Mouse (Mus musculus) testis, adult 2 months (tissue): Measurements from ENCODE around the gene Rab3c. TPM values are rescaled to one million over a fixed set of nuclear protein-coding genes. Genes with fewer than 3 reads are reported as not detected.
A peak's percentile ranks its signal among the peaks of the same experiment; 100 is the strongest.

Experiments used
- H3K27ac ChIP-seq: fragments of 200-500 bp; 2 replicates; pipeline ENCODE4 v1.5.1; 2012; ENCODE audit warnings: low read depth, low read length; ENCODE audit not compliant: control insufficient read depth, insufficient read depth
- H3K27me3 ChIP-seq: fragments of 200-500 bp; 2 replicates; pipeline ENCODE4 v1.6.1; 2012; ENCODE audit warnings: mild to moderate bottlenecking, low read length, moderate library complexity; ENCODE audit not compliant: control insufficient read depth, insufficient read depth
- H3K36me3 ChIP-seq: fragments of 200-500 bp; 2 replicates; pipeline ENCODE4 v1.6.1; 2012; ENCODE audit warnings: mild to moderate bottlenecking, low read length; ENCODE audit not compliant: control insufficient read depth, insufficient read depth
- H3K4me1 ChIP-seq: fragments of 200-500 bp; 2 replicates; pipeline ENCODE4 v1.6.1; 2012; ENCODE audit warnings: low read length; ENCODE audit not compliant: control insufficient read depth, insufficient read depth
- H3K4me3 ChIP-seq: fragments of 200-500 bp; 2 replicates; pipeline ENCODE4 v1.5.1; 2012; ENCODE audit warnings: low read depth, mild to moderate bottlenecking, low read length, moderate library complexity, mixed read lengths; ENCODE audit not compliant: control insufficient read depth
- CTCF ChIP-seq: fragments of 200-500 bp; IDR thresholded peaks from 2 replicates; pipeline ENCODE4 v1.5.1; 2012; ENCODE audit warnings: low read depth, mild to moderate bottlenecking, inconsistent platforms, low read length, moderate library complexity; ENCODE audit not compliant: control insufficient read depth, insufficient read depth, insufficient replicate concordance
- POLR2A ChIP-seq: fragments of 200-500 bp; IDR thresholded peaks from 2 replicates; pipeline ENCODE4 v1.6.1; 2012; ENCODE audit warnings: low read depth, mild to moderate bottlenecking, inconsistent platforms, low read length, moderate library complexity; ENCODE audit not compliant: control insufficient read depth
- polyA plus RNA-seq: library from polyadenylated mRNA; depleted of rRNA; stranded (reverse); fragments of >200 nt; gene quantifications from 2 replicates; pipeline ENCODE4 v1.2.3, GENCODE M21; 2012

Rab3c gene
- polyA plus RNA-seq, 1 experiment, result 0.37 TPM

DNA sequence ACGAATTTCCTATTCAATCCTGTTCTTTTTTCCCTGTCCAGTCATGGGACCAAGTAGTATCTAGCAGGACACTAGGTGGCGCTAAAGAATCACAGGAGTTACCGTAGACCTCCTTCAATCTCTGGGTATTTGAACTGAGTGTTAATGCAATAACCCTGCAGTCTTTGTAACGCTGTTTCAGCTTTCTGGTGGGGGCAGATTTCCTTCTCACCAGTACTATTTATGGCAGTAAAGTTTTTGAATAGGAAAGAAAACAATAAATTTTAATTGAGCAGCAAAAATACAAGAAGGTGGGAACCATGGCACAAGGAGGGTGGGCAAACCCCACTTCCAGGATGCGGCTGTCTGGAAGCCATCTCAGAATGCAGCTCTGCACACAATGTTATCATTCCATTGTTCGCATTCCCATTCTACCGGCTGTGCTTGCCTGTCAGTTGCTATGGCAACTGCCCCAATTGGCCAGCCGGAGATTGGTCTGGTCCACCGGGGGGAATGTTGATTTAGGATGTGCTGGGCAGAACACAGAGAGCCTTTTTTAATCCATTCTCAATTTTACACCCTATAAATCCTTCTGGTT is 217.9 kb downstream of the Rab3c start:
- Histone ChIP-seq H3K4me3 (no peak overlapping the region), H3K27ac (no peak overlapping the region)

DNA sequence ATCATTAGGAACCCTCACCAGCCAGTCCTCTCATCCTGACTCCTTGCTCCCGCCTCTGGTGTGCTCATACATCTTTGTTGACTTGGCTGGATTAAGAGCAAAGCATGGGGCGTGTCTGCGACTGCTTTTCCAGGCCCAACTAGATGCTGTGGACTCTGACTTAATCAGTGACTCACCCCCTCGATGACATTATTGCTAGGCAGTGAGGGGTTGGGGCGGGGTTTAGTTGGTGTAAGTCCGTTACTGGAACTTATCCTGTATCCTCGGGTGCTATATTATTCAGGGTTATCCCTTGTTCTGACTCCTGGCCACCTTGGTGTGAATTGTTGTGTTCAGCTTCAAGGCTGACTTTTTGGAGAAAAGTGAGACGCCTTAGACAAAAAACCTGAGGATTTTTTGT is 218.5 kb downstream of the Rab3c start:
- Histone ChIP-seq H3K4me3 (peak overlapping the region; percentile 24; the same call in 1 of the 2 replicates), H3K36me3 (no peaks in the 10 kb centered on the region), H3K27me3 (no peaks in the 10 kb centered on the region), H3K4me1 (peaks cover 7% of the 10 kb centered on the region; the same call in 1 of the 2 replicates), H3K27ac (no peak overlapping the region)
- TF ChIP-seq POLR2A, result no peak
- TF ChIP-seq CTCF, result no peak

More for the DNA sequence above, 217.9 kb downstream of the Rab3c start:
- Histone ChIP-seq H3K27me3 (no peaks in the 10 kb centered on the region), H3K36me3 (no peaks in the 10 kb centered on the region), H3K4me1 (peaks cover 7% of the 10 kb centered on the region; the same call in 1 of the 2 replicates)
- TF ChIP-seq POLR2A (peak; percentile 41; the same call in 1 of the 2 replicates), CTCF (peak; percentile 36; the same call in 1 of the 2 replicates)

DNA sequence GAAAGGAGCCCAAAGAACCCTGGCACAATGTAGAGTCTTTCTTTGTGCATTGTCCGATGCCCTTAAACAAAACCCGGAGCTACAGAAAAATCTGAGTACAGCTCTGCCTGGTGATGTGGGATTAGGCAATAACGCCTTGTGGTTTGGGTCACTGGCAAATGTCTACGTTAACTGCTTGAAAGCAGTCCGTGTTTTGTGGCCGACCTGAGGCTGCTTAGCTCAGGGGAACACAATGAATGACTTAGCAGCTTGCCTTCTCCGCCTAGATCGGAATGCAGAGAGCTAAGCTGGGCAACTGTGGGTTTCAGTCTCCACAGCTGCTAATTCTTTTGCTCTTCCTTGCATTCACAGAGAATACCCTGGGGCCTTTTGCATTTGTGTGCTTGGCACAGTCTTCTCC is 226.3 kb downstream of the Rab3c start:
- no peaks in the 10 kb centered on the region for H3K27me3 ChIP-seq

DNA sequence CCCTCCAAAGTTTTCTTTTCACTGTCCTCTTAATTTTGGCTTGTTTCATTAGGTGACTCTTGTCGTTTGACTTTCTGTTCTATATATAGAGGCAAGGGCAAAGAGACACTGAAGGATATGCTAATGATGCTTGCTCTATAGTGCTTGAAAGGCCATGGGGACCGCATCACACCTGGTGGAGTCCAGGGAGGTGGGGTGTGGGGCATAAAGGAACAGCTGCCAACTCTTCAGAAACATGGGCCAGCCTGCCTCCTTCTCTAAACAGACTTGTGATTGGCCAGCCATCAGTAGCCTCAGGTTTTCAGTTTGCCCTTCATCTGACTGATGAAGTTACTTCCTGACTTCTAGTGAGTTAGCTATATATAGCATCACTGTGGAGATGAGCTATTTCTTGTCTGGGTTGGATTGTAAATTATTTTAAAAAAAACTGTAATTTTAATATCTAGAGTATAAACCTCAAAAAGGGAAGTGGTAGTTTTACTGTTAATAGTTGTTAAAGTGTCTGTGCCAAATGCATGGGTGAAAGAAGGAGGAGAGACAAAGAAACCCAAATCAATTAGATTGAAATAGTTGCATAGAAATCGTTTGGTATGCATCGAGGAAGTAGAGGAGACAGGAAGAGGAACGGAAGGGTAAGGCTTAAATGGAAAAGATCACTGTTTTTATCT is 231.9 kb downstream of the Rab3c start:
- no peaks in the 10 kb centered on the region for H3K36me3 ChIP-seq
- H3K27ac ChIP-seq, result no peak overlapping the region
- H3K4me3 ChIP-seq, result no peak overlapping the region
- no peaks in the 10 kb centered on the region; the same call in 1 of the 2 replicates for H3K4me1 ChIP-seq
- TF ChIP-seq CTCF (no peak), POLR2A (no peak)
- no peaks in the 10 kb centered on the region for H3K27me3 ChIP-seq

More for the DNA sequence above, 226.3 kb downstream of the Rab3c start:
- H3K4me1 ChIP-seq, result no peaks in the 10 kb centered on the region; the same call in 1 of the 2 replicates
- TF ChIP-seq CTCF (no peak), POLR2A (no peak)
- no peaks in the 10 kb centered on the region for H3K36me3 ChIP-seq
- H3K27ac ChIP-seq, result no peak overlapping the region
- H3K4me3 ChIP-seq, result no peak overlapping the region

DNA sequence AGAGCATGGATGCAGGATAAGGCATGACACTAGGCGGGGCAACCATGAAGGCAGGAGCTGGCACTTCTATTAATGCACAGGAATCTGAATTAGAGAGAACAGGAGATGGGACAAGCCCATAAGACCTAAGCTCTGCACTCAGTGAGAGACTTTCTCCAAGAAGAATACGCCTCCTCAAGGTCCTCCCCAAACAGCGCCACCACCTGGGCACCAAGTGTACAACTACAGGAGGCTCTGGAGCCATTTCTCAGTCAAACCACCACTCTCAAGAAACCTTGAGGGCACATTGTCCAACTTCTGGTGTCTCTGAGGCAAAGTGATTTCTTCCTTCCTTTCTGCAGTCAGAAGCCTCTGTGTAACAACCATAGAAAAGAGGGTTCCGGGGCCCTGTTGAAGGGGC is 236.4 kb downstream of the Rab3c start:
- no peaks in the 10 kb centered on the region for H3K27me3 ChIP-seq
- peak; percentile 75; the same call in 1 of the 2 replicates for TF ChIP-seq CTCF
- no peak for TF ChIP-seq POLR2A

DNA sequence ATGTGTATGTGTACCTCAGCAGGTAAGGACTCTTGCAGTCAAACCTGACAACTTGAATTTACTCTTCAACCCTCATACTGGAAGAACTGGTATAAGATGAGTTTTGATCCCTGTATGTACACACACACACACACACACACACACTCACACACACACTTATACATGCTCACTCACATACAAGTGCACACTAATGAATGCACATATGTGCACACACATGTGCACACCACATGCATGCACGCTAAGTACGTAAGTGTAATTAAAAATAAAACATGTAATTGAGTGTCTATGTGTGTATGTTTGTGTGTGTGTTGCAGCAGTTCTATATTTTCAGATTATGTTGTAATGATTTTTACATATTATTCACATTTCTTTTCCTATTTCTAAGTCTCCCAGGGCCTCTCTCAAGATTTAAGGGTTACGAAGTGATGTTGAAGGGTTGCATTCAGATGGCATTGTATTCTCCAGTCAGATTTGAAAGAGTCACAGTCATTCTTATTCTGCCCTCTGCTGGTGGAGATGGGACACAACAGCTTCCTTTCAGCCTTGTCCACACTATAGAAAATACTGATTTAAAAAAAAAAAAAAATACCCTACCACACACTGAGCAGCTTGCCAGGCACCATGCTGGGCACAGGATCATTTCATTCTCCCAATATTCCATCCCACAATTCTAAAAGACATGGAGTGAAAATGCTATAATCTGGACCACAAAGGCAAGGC is 240.9 kb downstream of the Rab3c start:
- peaks cover 6% of the 10 kb centered on the region for H3K4me1 ChIP-seq
- H3K4me3 ChIP-seq, result no peak overlapping the region
- H3K27ac ChIP-seq, result no peak overlapping the region
- no peaks in the 10 kb centered on the region for H3K27me3 ChIP-seq
- H3K36me3 ChIP-seq, result no peaks in the 10 kb centered on the region
- TF ChIP-seq CTCF (no peak), POLR2A (no peak)

More for the DNA sequence above, 236.4 kb downstream of the Rab3c start:
- H3K4me1 ChIP-seq, result no peaks in the 10 kb centered on the region; the same call in 1 of the 2 replicates
- H3K4me3 ChIP-seq, result no peak overlapping the region
- H3K27ac ChIP-seq, result no peak overlapping the region
- no peaks in the 10 kb centered on the region for H3K36me3 ChIP-seq

DNA sequence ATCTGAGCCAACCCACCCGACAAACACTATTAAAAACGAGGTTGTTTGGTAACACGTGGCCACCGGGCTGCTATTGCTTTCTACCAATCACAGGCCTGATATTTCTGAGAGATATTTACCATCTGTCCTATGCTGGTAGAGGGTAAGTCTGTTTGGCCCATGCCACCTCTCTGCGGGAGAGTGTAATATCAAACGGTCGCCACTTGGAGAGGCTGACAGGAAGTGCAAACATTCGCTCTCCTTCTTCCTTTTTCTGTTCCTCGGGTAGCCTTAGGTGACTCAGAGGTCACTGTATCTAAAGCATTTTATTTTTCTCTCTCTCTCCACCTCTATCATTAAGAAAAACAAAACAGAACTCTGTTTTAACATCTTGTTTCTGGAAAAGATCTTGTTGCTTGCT is 241.6 kb downstream of the Rab3c start:
- Histone ChIP-seq H3K36me3 (no peaks in the 10 kb centered on the region), H3K4me1 (peaks cover 6% of the 10 kb centered on the region), H3K4me3 (peak overlapping the region; percentile 63; the same call in 1 of the 2 replicates), H3K27me3 (no peaks in the 10 kb centered on the region), H3K27ac (no peak overlapping the region)
- TF ChIP-seq POLR2A (no peak), CTCF (no peak)
